Mouse (Mus musculus): ENCODE data around the gene Tmem11.
A peak's percentile ranks its signal among the peaks of the same experiment; 100 is the strongest.

Gene Tmem11

GRCm38 (mm10) chr11:60878675-60879294, at the start of gene Tmem11:
Tmem11 (minus strand) TSS chr11:60879272.
- peak; percentile 85 for DNase-seq (ENCODE audit: extremely low read depth, low read depth, low spot score)

GRCm38 (mm10) chr11:60927264-60927663, 48.2 kb upstream of the Tmem11 start:
- DNase-seq (ENCODE audit: extremely low read depth, low read depth, low spot score) = no peak

- no peak for DNase-seq (ENCODE audit: extremely low read depth, low read depth, low spot score)
Measured at GRCm38 (mm10) chr11:60924981-60925380, 45.9 kb upstream of the Tmem11 start.

- DNase-seq (ENCODE audit: extremely low read depth, low read depth, low spot score) = no peak
Measured at GRCm38 (mm10) chr11:60924498-60924897, 45.4 kb upstream of the Tmem11 start.

GRCm38 (mm10) chr11:60922964-60923363, 43.9 kb upstream of the Tmem11 start:
- no peak for DNase-seq (ENCODE audit: extremely low read depth, low read depth, low spot score)

- no peak for DNase-seq (ENCODE audit: extremely low read depth, low read depth, low spot score)
Measured at GRCm38 (mm10) chr11:60922195-60922594, 43.1 kb upstream of the Tmem11 start.

GRCm38 (mm10) chr11:60920021-60920420, 40.9 kb upstream of the Tmem11 start:
- DNase-seq (ENCODE audit: extremely low read depth, low read depth, low spot score) = no peak

- no peak for DNase-seq (ENCODE audit: extremely low read depth, low read depth, low spot score)
Measured at GRCm38 (mm10) chr11:60915201-60915600, 36.1 kb upstream of the Tmem11 start.

- DNase-seq (ENCODE audit: extremely low read depth, low read depth, low spot score) = no peak
Measured at GRCm38 (mm10) chr11:60914491-60914890, 35.4 kb upstream of the Tmem11 start, which contains the start of gene Natd1. Natd1 (minus strand) TSS chr11:60914750.

- DNase-seq (ENCODE audit: extremely low read depth, low read depth, low spot score) = no peak
Measured at GRCm38 (mm10) chr11:60913301-60914196, 34.5 kb upstream of the Tmem11 start.

- DNase-seq (ENCODE audit: extremely low read depth, low read depth, low spot score) = no peak
Measured at GRCm38 (mm10) chr11:60912525-60912973, 33.5 kb upstream of the Tmem11 start.

GRCm38 (mm10) chr11:60909626-60910025, 30.6 kb upstream of the Tmem11 start:
- DNase-seq (ENCODE audit: extremely low read depth, low read depth, low spot score) = no peak

GRCm38 (mm10) chr11:60908073-60908472, 29.0 kb upstream of the Tmem11 start:
- no peak for DNase-seq (ENCODE audit: extremely low read depth, low read depth, low spot score)

- no peak for DNase-seq (ENCODE audit: extremely low read depth, low read depth, low spot score)
Measured at GRCm38 (mm10) chr11:60906449-60906848, 27.4 kb upstream of the Tmem11 start.

- no peak for DNase-seq (ENCODE audit: extremely low read depth, low read depth, low spot score)
Measured at GRCm38 (mm10) chr11:60905407-60906120, 26.5 kb upstream of the Tmem11 start.

GRCm38 (mm10) chr11:60903661-60904061, 24.6 kb upstream of the Tmem11 start:
- DNase-seq (ENCODE audit: extremely low read depth, low read depth, low spot score) = no peak

- no peak for DNase-seq (ENCODE audit: extremely low read depth, low read depth, low spot score)
Measured at GRCm38 (mm10) chr11:60902486-60902885, 23.4 kb upstream of the Tmem11 start.

- DNase-seq (ENCODE audit: extremely low read depth, low read depth, low spot score) = no peak
Measured at GRCm38 (mm10) chr11:60902001-60902400, 22.9 kb upstream of the Tmem11 start.

- no peak for DNase-seq (ENCODE audit: extremely low read depth, low read depth, low spot score)
Measured at GRCm38 (mm10) chr11:60895915-60896314, 16.8 kb upstream of the Tmem11 start.

GRCm38 (mm10) chr11:60890744-60891143, 11.7 kb upstream of the Tmem11 start:
- no peak for DNase-seq (ENCODE audit: extremely low read depth, low read depth, low spot score)

- no peak for DNase-seq (ENCODE audit: extremely low read depth, low read depth, low spot score)
Measured at GRCm38 (mm10) chr11:60890286-60890685, 11.2 kb upstream of the Tmem11 start.

Measured in fat pad, adult 2 months (tissue).